Mouse (Mus musculus): Measurements from ENCODE around the gene Cachd1.

The Cachd1 gene

GRCm38 (mm10) chr4:100795523-100795922 lies 19.0 kb downstream of the Cachd1 start:
- no peak for DNase-seq

- DNase-seq, result peak; percentile 87
Measured at GRCm38 (mm10) chr4:100800730-100801442, 24.4 kb downstream of the Cachd1 start.

- no peak for DNase-seq
Measured at GRCm38 (mm10) chr4:100801443-100801786, 24.9 kb downstream of the Cachd1 start.

GRCm38 (mm10) chr4:100811057-100811695 lies 34.7 kb downstream of the Cachd1 start:
- no peak for DNase-seq

- DNase-seq, result no peak
Measured at GRCm38 (mm10) chr4:100811802-100812510, 35.5 kb downstream of the Cachd1 start.

- DNase-seq, result no peak
Measured at GRCm38 (mm10) chr4:100813767-100814461, 37.4 kb downstream of the Cachd1 start.

GRCm38 (mm10) chr4:100819238-100819637 lies 42.8 kb downstream of the Cachd1 start:
- DNase-seq, result no peak

GRCm38 (mm10) chr4:100822526-100822925 lies 46.1 kb downstream of the Cachd1 start:
- DNase-seq, result no peak

- no peak for DNase-seq
Measured at GRCm38 (mm10) chr4:100827374-100827773, 50.9 kb downstream of the Cachd1 start.

GRCm38 (mm10) chr4:100828737-100829136 lies 52.3 kb downstream of the Cachd1 start:
- no peak for DNase-seq

GRCm38 (mm10) chr4:100837205-100837604 lies 60.7 kb downstream of the Cachd1 start:
- DNase-seq, result peak; percentile 19

- DNase-seq, result peak; percentile 15
Measured at GRCm38 (mm10) chr4:100842629-100843028, 66.2 kb downstream of the Cachd1 start.

- DNase-seq, result no peak
Measured at GRCm38 (mm10) chr4:100843119-100843518, 66.6 kb downstream of the Cachd1 start.

- DNase-seq, result no peak
Measured at GRCm38 (mm10) chr4:100850846-100851495, 74.5 kb downstream of the Cachd1 start.

- no peak for DNase-seq
Measured at GRCm38 (mm10) chr4:100852448-100852847, 76.0 kb downstream of the Cachd1 start.

- DNase-seq, result no peak
Measured at GRCm38 (mm10) chr4:100853426-100853825, 77.0 kb downstream of the Cachd1 start.

- DNase-seq, result no peak
Measured at GRCm38 (mm10) chr4:100855373-100855772, 78.9 kb downstream of the Cachd1 start.

GRCm38 (mm10) chr4:100857411-100857869 lies 81.0 kb downstream of the Cachd1 start:
- no peak for DNase-seq

GRCm38 (mm10) chr4:100863861-100864428 lies 87.5 kb downstream of the Cachd1 start:
- DNase-seq, result no peak

GRCm38 (mm10) chr4:100865423-100865822 lies 88.9 kb downstream of the Cachd1 start:
- no peak for DNase-seq

- DNase-seq, result no peak
Measured at GRCm38 (mm10) chr4:100865962-100866703, 89.7 kb downstream of the Cachd1 start.

- no peak for DNase-seq
Measured at GRCm38 (mm10) chr4:100877351-100877750, 100.9 kb downstream of the Cachd1 start.

Data from lung, postnatal 36 days (tissue).